Mouse (Mus musculus) forebrain, embryonic 11.5 days (tissue): ENCODE results near the gene Ifnz. TPM values are rescaled to one million over a fixed set of nuclear protein-coding genes. Genes with fewer than 3 reads are reported as not detected.
"Not testable (repeated sequence)": the region's sequence is repeated elsewhere in the genome, so short reads cannot be mapped to it uniquely, and the experiment has no call there.

Source experiments
- ATAC-seq: fragments of 200-750 bp; cut with Nextera tagmentation; replicated peaks from 2 replicates; pipeline ENCODE4 v1.8.0; 2017; ENCODE audit warnings: moderate TSS enrichment; ENCODE audit not compliant: low FRiP score
- DNase-seq: peaks from one replicate; pipeline ENCODE4 v3.0.0-alpha.2; 2017; ENCODE audit warnings: low spot score
- H3K27ac ChIP-seq: fragments of 300-500 bp; sonication (generic); 2 replicates; pipeline ENCODE4 v1.5.1; 2014; ENCODE audit warnings: low read depth, low read length
- H3K27me3 ChIP-seq: fragments of 300-500 bp; sonication (generic); 2 replicates; pipeline ENCODE4 v1.6.1; 2014; ENCODE audit warnings: mild to moderate bottlenecking, low read length, mixed read lengths; ENCODE audit not compliant: control insufficient read depth, insufficient read depth
- H3K36me3 ChIP-seq: fragments of 300-500 bp; sonication (generic); 2 replicates; pipeline ENCODE4 v1.6.1; 2014; ENCODE audit warnings: mild to moderate bottlenecking, low read length, moderate library complexity, mixed read lengths; ENCODE audit not compliant: control insufficient read depth, insufficient read depth
- H3K4me1 ChIP-seq: fragments of 300-500 bp; sonication (generic); replicated peaks from 2 replicates; pipeline ENCODE4 v1.6.1; 2014; ENCODE audit warnings: low read length, mixed read lengths; ENCODE audit not compliant: control insufficient read depth, insufficient read depth
- H3K4me2 ChIP-seq: fragments of 300-500 bp; sonication (generic); 2 replicates; pipeline ENCODE4 v1.6.1; 2014; ENCODE audit warnings: low read depth, mild to moderate bottlenecking, low read length, moderate library complexity, mixed read lengths; ENCODE audit not compliant: severe bottlenecking
- H3K4me3 ChIP-seq: fragments of 300-500 bp; sonication (generic); 2 replicates; pipeline ENCODE4 v1.5.1; 2014; ENCODE audit warnings: low read depth, low read length
- H3K9ac ChIP-seq: fragments of 300-500 bp; sonication (generic); 2 replicates; pipeline ENCODE4 v1.6.1; 2014; ENCODE audit warnings: low read length
- H3K9me3 ChIP-seq: fragments of 300-500 bp; sonication (generic); 2 replicates; pipeline ENCODE4 v1.6.1; 2016; ENCODE audit warnings: low read length, mixed read lengths; ENCODE audit not compliant: control insufficient read depth
- WGBS: fragments of 180-500 bp; shearing (Covaris S2); extraction: QIAGEN DNeasy Blood & Tissue Kit; methylation state at CpG from one replicate; pipeline ENCODE4 v1.1.7; 2014; 5-methylcytosine and 5-hydroxymethylcytosine counted together
- polyA plus RNA-seq: library from polyadenylated mRNA; unstranded; fragments of >200 nt; fragmentation: Nextera tagmentation; extraction: Ambion mirVana; gene quantifications from 2 replicates; pipeline ENCODE4 v1.2.1, GENCODE M21; 2014

Ifnz gene
- polyA plus RNA-seq, 1 experiment from 2014 or later, result not detected

DNA sequence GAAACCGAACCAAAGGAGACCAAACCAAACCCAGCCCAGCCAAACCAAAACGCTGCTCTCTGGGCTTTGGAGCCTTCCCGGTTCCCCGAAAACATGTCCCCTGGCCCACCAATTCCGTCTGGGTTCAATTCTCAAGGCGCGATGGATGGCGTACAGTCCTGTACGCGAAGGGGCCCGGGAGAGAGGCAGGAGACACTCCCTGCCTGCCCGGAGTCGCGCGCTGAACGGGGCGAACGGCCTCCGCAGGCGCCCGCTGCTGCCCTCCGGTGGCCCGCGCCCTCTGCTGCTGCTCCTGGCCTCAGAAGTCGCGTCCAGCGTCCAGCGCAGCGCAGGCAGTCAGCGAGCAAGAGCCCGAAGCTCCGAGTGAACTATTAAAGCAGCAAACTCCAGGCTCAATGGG, 8.4 kb upstream of the Ifnz start, which contains the start of gene Gm13290:
Gene Gm13290 (plus strand): TSS at position 301 of the 400 bp plus-strand sequence.
- WGBS, result no CpG with 5 or more reads among the region's 32 CpGs
- H3K36me3 ChIP-seq, H3K27me3 ChIP-seq, H3K9me3 ChIP-seq, H3K27ac ChIP-seq, H3K4me2 ChIP-seq, DNase-seq, ATAC-seq, H3K4me1 ChIP-seq, H3K4me3 ChIP-seq, H3K9ac ChIP-seq: not testable (repeated sequence)

GRCm38 (mm10) chr4:88776622-88777021, 5.3 kb upstream of the Ifnz start, which contains the start of gene Gm13289:
Gm13289 (plus strand) TSS chr4:88776922.
- H3K27ac ChIP-seq, H3K4me1 ChIP-seq, H3K27me3 ChIP-seq, H3K4me2 ChIP-seq, H3K4me3 ChIP-seq, ATAC-seq, H3K9me3 ChIP-seq, DNase-seq, H3K9ac ChIP-seq, H3K36me3 ChIP-seq: not testable (repeated sequence)
- WGBS, result no CpG with 5 or more reads among the region's 29 CpGs

DNA sequence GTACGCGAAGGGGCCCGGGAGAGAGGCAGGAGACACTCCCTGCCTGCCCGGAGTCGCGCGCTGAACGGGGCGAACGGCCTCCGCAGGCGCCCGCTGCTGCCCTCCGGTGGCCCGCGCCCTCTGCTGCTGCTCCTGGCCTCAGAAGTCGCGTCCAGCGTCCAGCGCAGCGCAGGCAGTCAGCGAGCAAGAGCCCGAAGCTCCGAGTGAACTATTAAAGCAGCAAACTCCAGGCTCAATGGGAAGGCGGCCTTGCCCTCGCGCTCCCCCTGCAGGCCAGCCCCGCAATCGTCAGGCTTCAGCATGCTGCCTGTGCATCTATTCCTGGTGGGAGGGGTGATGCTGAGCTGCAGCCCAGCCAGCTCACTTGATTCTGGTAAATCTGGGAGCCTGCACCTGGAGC, 2.4 kb upstream of the Ifnz start, which contains the start of gene Gm13272:
Gene Gm13272 (plus strand): TSS at position 301 of the 400 bp plus-strand sequence.
- ATAC-seq, DNase-seq, H3K27me3 ChIP-seq, H3K4me3 ChIP-seq, H3K4me2 ChIP-seq, H3K27ac ChIP-seq, H3K9ac ChIP-seq, H3K4me1 ChIP-seq, H3K36me3 ChIP-seq, H3K9me3 ChIP-seq: not testable (repeated sequence)
- WGBS, result no CpG with 5 or more reads among the region's 29 CpGs

- H3K27me3 ChIP-seq, DNase-seq, H3K27ac ChIP-seq, H3K4me1 ChIP-seq, H3K9me3 ChIP-seq, H3K36me3 ChIP-seq, H3K9ac ChIP-seq, ATAC-seq, H3K4me3 ChIP-seq, H3K4me2 ChIP-seq: not testable (repeated sequence)
- WGBS, result 48% methylated on average over 12 of the region's 18 CpGs
These were observed 1.6 kb upstream of the Ifnz start for GRCm38 (mm10) chr4:88780320-88780719.

GRCm38 (mm10) chr4:88782335-88782734, 404 bp downstream of the Ifnz start:
- H3K9ac ChIP-seq, H3K36me3 ChIP-seq, H3K4me1 ChIP-seq, DNase-seq, H3K4me3 ChIP-seq, H3K27me3 ChIP-seq, H3K27ac ChIP-seq, H3K4me2 ChIP-seq, H3K9me3 ChIP-seq, ATAC-seq: not testable (repeated sequence)
- 0% methylated on average over 12 of the region's 31 CpGs for WGBS

GRCm38 (mm10) chr4:88785409-88785808, 3.5 kb downstream of the Ifnz start, which contains the start of gene Gm13276:
Gm13276 (plus strand) TSS chr4:88785709.
- H3K9me3 ChIP-seq, H3K9ac ChIP-seq, ATAC-seq, H3K4me1 ChIP-seq, DNase-seq, H3K36me3 ChIP-seq, H3K27ac ChIP-seq, H3K27me3 ChIP-seq, H3K4me3 ChIP-seq, H3K4me2 ChIP-seq: not testable (repeated sequence)
- no CpG with 5 or more reads among the region's 27 CpGs for WGBS

- H3K4me3 ChIP-seq, H3K36me3 ChIP-seq, H3K9ac ChIP-seq, H3K27me3 ChIP-seq, ATAC-seq, H3K4me1 ChIP-seq, H3K9me3 ChIP-seq, DNase-seq, H3K27ac ChIP-seq, H3K4me2 ChIP-seq: not testable (repeated sequence)
- 0% methylated on average over 1 of the region's 28 CpGs for WGBS
These were observed 6.5 kb downstream of the Ifnz start, which contains the start of gene Gm13277 for GRCm38 (mm10) chr4:88788402-88788801. Gm13277 (plus strand) TSS chr4:88788632.

GRCm38 (mm10) chr4:88791250-88791649, 9.3 kb downstream of the Ifnz start, which contains the start of gene Gm13278:
Gm13278 (plus strand) TSS chr4:88791550.
- not testable (repeated sequence) for H3K9me3 ChIP-seq, H3K4me2 ChIP-seq, H3K27me3 ChIP-seq, H3K4me3 ChIP-seq, H3K36me3 ChIP-seq, DNase-seq, H3K27ac ChIP-seq, H3K4me1 ChIP-seq, H3K9ac ChIP-seq, ATAC-seq
- no CpG with 5 or more reads among the region's 28 CpGs for WGBS

- not testable (repeated sequence) for DNase-seq, H3K27ac ChIP-seq, H3K4me1 ChIP-seq, H3K9ac ChIP-seq, H3K9me3 ChIP-seq, H3K4me3 ChIP-seq, H3K36me3 ChIP-seq, H3K27me3 ChIP-seq, H3K4me2 ChIP-seq, ATAC-seq
- 0% methylated on average over 7 of the region's 52 CpGs for WGBS
These were observed 12.2 kb downstream of the Ifnz start, which contains the start of gene Gm13275 for GRCm38 (mm10) chr4:88793936-88794675. Gm13275 (plus strand) TSS chr4:88794487.
